Mouse (Mus musculus) kidney, postnatal 0 days (tissue): ENCODE measurements around the gene Gm5798. TPM values are rescaled to one million over a fixed set of nuclear protein-coding genes. Genes with fewer than 3 reads are reported as not detected.
"Not testable (repeated sequence)": the region's sequence is repeated elsewhere in the genome, so short reads cannot be mapped to it uniquely, and the experiment has no call there.

Experiments used
- ATAC-seq: fragments of 200-750 bp; cut with Nextera tagmentation; replicated peaks from 2 replicates; pipeline ENCODE4 v1.8.0; 2017; ENCODE audit warnings: low read depth, moderate number of reproducible peaks, moderate TSS enrichment, moderate library complexity; ENCODE audit not compliant: low FRiP score
- DNase-seq: peaks from one replicate; pipeline ENCODE4 v3.0.0-alpha.2; 2016; ENCODE audit warnings: low spot score
- H3K27ac ChIP-seq: fragments of 300-500 bp; sonication (generic); 2 replicates; pipeline ENCODE4 v1.5.1; 2014; ENCODE audit warnings: mild to moderate bottlenecking
- H3K27me3 ChIP-seq: fragments of 300-500 bp; sonication (generic); 2 replicates; pipeline ENCODE4 v1.6.1; 2014; ENCODE audit warnings: low read length, mixed read lengths; ENCODE audit not compliant: insufficient read depth
- H3K36me3 ChIP-seq: fragments of 300-500 bp; sonication (generic); 2 replicates; pipeline ENCODE4 v1.6.1; 2014; ENCODE audit warnings: low read length, mixed read lengths; ENCODE audit not compliant: insufficient read depth
- H3K4me1 ChIP-seq: fragments of 300-500 bp; sonication (generic); replicated peaks from 2 replicates; pipeline ENCODE4 v1.6.1; 2014; ENCODE audit warnings: antibody characterized with exemption, low read length, mixed read lengths; ENCODE audit not compliant: insufficient read depth
- H3K4me2 ChIP-seq: fragments of 300-500 bp; sonication (generic); 2 replicates; pipeline ENCODE4 v1.6.1; 2014; ENCODE audit warnings: mild to moderate bottlenecking, low read length, moderate library complexity, mixed read lengths
- H3K4me3 ChIP-seq: fragments of 300-500 bp; sonication (generic); replicated peaks from 2 replicates; pipeline ENCODE4 v1.5.1; 2014; ENCODE audit warnings: low read depth, low read length
- H3K9ac ChIP-seq: fragments of 300-500 bp; sonication (generic); 2 replicates; pipeline ENCODE4 v1.6.1; 2014; ENCODE audit warnings: low read depth, low read length
- H3K9me3 ChIP-seq: fragments of 300-500 bp; sonication (generic); replicated peaks from 2 replicates; pipeline ENCODE4 v1.6.1; 2016; ENCODE audit warnings: low read length, inconsistent platforms, mixed read lengths
- WGBS: fragments of 180-500 bp; shearing (Covaris S2); extraction: QIAGEN DNeasy Blood & Tissue Kit; methylation state at CpG from one replicate; pipeline ENCODE4 v1.1.7; 2014; 5-methylcytosine and 5-hydroxymethylcytosine counted together
- polyA plus RNA-seq: library from polyadenylated mRNA; unstranded; fragments of >200 nt; fragmentation: Nextera tagmentation; extraction: Ambion mirVana; gene quantifications from 2 replicates; pipeline ENCODE4 v1.2.1, GENCODE M21; 2015

Gm5798 gene
- polyA plus RNA-seq: not detected in 2 replicates

- H3K27me3 ChIP-seq, H3K9me3 ChIP-seq, H3K9ac ChIP-seq, H3K4me2 ChIP-seq, DNase-seq, H3K4me1 ChIP-seq, H3K36me3 ChIP-seq, H3K4me3 ChIP-seq, ATAC-seq, H3K27ac ChIP-seq: not testable (repeated sequence)
- 56% methylated on average over 2 of the region's 2 CpGs for WGBS
These were observed at the start of gene Gm5798 for GRCm38 (mm10) chr14:41348309-41348708. TSS of gene Gm5798 (plus strand) at chr14:41348609.

- not testable (repeated sequence) for H3K9me3 ChIP-seq, H3K36me3 ChIP-seq, H3K27ac ChIP-seq, ATAC-seq, H3K4me1 ChIP-seq, H3K4me2 ChIP-seq, H3K4me3 ChIP-seq, DNase-seq, H3K9ac ChIP-seq, H3K27me3 ChIP-seq
- WGBS: no CpG with 5 or more reads among the region's 3 CpGs
These were observed 37.9 kb downstream of the Gm5798 start, which contains the start of gene Gm7945 for GRCm38 (mm10) chr14:41386279-41386678. TSS of gene Gm7945 (minus strand) at chr14:41386379.

Other genes with a start within 250 kb of the Gm5798 start
- gene Mat1a, start 243.6 kb upstream of the Gm5798 start, polyA plus RNA-seq: 0.17 and 0.20 TPM in 2 replicates
- gene Sftpa1, start 216.8 kb upstream of the Gm5798 start, polyA plus RNA-seq: 0.13 TPM in 1 of 2 replicates, not detected in the other
- not detected in 2 replicates for gene Mbl1, start 197.2 kb upstream of the Gm5798 start, polyA plus RNA-seq
- gene Sftpd, start 163.5 kb upstream of the Gm5798 start, polyA plus RNA-seq: 1.4 and 1.6 TPM in 2 replicates
- gene Gm2832, start 69.8 kb upstream of the Gm5798 start, polyA plus RNA-seq: not detected in 2 replicates
- gene Gm7945, start 37.8 kb downstream of the Gm5798 start, polyA plus RNA-seq: not detected in 2 replicates
- not detected in 2 replicates for gene Gm6482, start 59.7 kb downstream of the Gm5798 start, polyA plus RNA-seq
- not detected in 2 replicates for gene Gm7954, start 104.9 kb downstream of the Gm5798 start, polyA plus RNA-seq
- gene Gm3486, start 140.9 kb downstream of the Gm5798 start, polyA plus RNA-seq: not detected in 2 replicates
- not detected in 2 replicates for gene Gm7970, start 207.0 kb downstream of the Gm5798 start, polyA plus RNA-seq
- not detected in 2 replicates for gene 1700049E17Rik2, start 224.6 kb downstream of the Gm5798 start, polyA plus RNA-seq